ENCODE assay signal across 24 mouse cellular contexts in the genomic region with DNA sequence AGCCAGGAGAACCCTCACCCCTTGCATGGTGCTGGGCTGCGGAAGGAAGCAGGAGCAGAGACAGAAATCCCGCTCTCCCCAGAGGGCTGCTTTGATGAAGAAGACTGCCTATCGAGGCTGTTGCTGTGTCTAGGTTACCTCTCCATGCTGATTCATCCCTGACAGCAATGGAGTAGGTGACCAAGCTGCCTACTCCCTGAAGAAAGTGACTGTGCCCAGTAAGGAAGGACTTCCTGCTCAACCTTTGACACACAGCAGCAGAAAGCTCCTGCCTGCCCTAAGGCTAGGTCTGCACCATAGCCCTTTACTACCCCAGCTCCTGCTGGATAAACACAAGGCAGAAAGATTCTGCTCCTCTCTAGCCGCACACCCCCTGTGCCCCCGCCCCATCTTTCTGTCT. TPM values are rescaled to one million over a fixed set of nuclear protein-coding genes. Genes with fewer than 3 reads are reported as not detected.
A peak's percentile ranks its signal among the peaks of the same experiment; 100 is the strongest.
DNase-seq lines count a peak whose midpoint lies in the region; ATAC-seq and TF ChIP-seq lines count a peak whose summit lies in the region.
"Had no signal": no experiment of that assay in that cellular context is flagged by ENCODE, and none has a peak within 500 bp of the region (broad histone marks: within the 10 kb centered on the region; RNA-seq: fewer than 3 reads in every experiment).

No protein-coding gene starts in this region.

- H3K27me3 ChIP-seq in midbrain, embryonic 11.5 days (ENCODE audit: control insufficient read depth, insufficient read depth, low read length), result no peaks in the 10 kb centered on the region
- peaks cover 7% of the 10 kb centered on the region; the same call in 1 of the 2 replicates for H3K27me3 ChIP-seq in midbrain, embryonic 13.5 days
- H3K27me3 ChIP-seq in midbrain, postnatal 0 days (ENCODE audit: insufficient read depth, low read length), result 0 out of 2 replicates have a peak, but pooled peaks cover 3% of the 10 kb centered on the region
- H3K27me3 ChIP-seq in midbrain, embryonic 16.5 days (ENCODE audit: control insufficient read depth, insufficient read depth, low read depth, low read length), result no peaks in the 10 kb centered on the region
- H3K27me3 ChIP-seq in stomach, postnatal 0 days (ENCODE audit: control insufficient read depth, insufficient read depth, low read length), result no peaks in the 10 kb centered on the region

- no peak overlapping the region for H3K27ac ChIP-seq in midbrain, embryonic 11.5 days (ENCODE audit: low read depth, low read length)
- H3K27ac ChIP-seq in midbrain, embryonic 13.5 days, result no peak overlapping the region
- no peak overlapping the region for H3K27ac ChIP-seq in midbrain, postnatal 0 days (ENCODE audit: low read depth, low read length)
- H3K27ac ChIP-seq in midbrain, embryonic 16.5 days (ENCODE audit: low read length), result no peak overlapping the region
- no peak overlapping the region for H3K27ac ChIP-seq in stomach, postnatal 0 days (replicated peaks)

- no peaks in the 10 kb centered on the region for H3K4me1 ChIP-seq in midbrain, embryonic 11.5 days (ENCODE audit: control insufficient read depth, insufficient read depth, low read length)
- H3K4me1 ChIP-seq in midbrain, embryonic 13.5 days (replicated peaks), result peaks cover 20% of the 10 kb centered on the region
- no peaks in the 10 kb centered on the region for H3K4me1 ChIP-seq in midbrain, postnatal 0 days (ENCODE audit: insufficient read depth, low read length)
- peaks cover 2% of the 10 kb centered on the region for H3K4me1 ChIP-seq in midbrain, embryonic 16.5 days (ENCODE audit: control insufficient read depth, insufficient read depth, low read length)
- H3K4me1 ChIP-seq in stomach, postnatal 0 days (replicated peaks; ENCODE audit: control insufficient read depth, insufficient read depth), result no peaks in the 10 kb centered on the region

- DNase-seq in midbrain, embryonic 11.5 days (ENCODE audit: low spot score, missing footprints), result peak; percentile 69
- no peak for DNase-seq in midbrain, postnatal 0 days (ENCODE audit: low spot score)
- no peak for DNase-seq in stomach, postnatal 0 days (ENCODE audit: low spot score)
- DNase-seq: adrenal gland, adult 2 months; adrenal gland, adult 8-10 months; adrenal gland, postnatal 10 days; adrenal gland, postnatal 14 days; adrenal gland, postnatal 25 days; adrenal gland, postnatal 36 days; B cell, adult 2 months; cerebellum, adult 11 months; cerebellum, adult 11-12 months; cerebellum, adult 18-20 months had no signal

- TF ChIP-seq CTCF in midbrain, postnatal 0 days (IDR thresholded peaks at IDR 0.05), result no peak
- TF ChIP-seq CTCF in stomach, postnatal 0 days (IDR thresholded peaks at IDR 0.05; ENCODE audit: low read depth), result no peak

- H3K9ac ChIP-seq in midbrain, embryonic 11.5 days (ENCODE audit: low read length), result no peak overlapping the region
- H3K9ac ChIP-seq in midbrain, embryonic 13.5 days (replicated peaks), result no peak overlapping the region
- H3K9ac ChIP-seq in midbrain, postnatal 0 days (replicated peaks; ENCODE audit: low read length, poor library complexity, severe bottlenecking), result 0 out of 2 replicates have a peak overlapping the region, but pooled peaks have one; percentile 8
- H3K9ac ChIP-seq in midbrain, embryonic 16.5 days (ENCODE audit: low read depth, low read length), result no peak overlapping the region
- H3K9ac ChIP-seq in stomach, postnatal 0 days (ENCODE audit: low read length), result no peak overlapping the region

- no peak for TF ChIP-seq EP300 in stomach, postnatal 0 days (optimal IDR thresholded peaks at IDR 0.05)

- ATAC-seq in midbrain, embryonic 11.5 days (ENCODE audit: low FRiP score), result no peak
- ATAC-seq in midbrain, embryonic 13.5 days, result no peak
- ATAC-seq in midbrain, postnatal 0 days (ENCODE audit: low FRiP score), result no peak
- ATAC-seq in midbrain, embryonic 16.5 days, result no peak
- ATAC-seq in stomach, postnatal 0 days (ENCODE audit: low FRiP score, low TSS enrichment), result peak; percentile 57
- ATAC-seq in megakaryocyte-erythroid progenitor cell, adult 5-6 weeks (replicated peaks; ENCODE audit: low FRiP score, low TSS enrichment, poor library complexity, severe bottlenecking), result no peak
- ATAC-seq: activated CD4-positive, CD25-positive, alpha-beta regulatory T cell, adult 4 months; CD4-positive, CD25-positive, alpha-beta regulatory T cell, adult 4 months; Patski had no signal

- H3K4me3 ChIP-seq in midbrain, embryonic 11.5 days (ENCODE audit: low read depth, low read length), result no peak overlapping the region
- no peak overlapping the region for H3K4me3 ChIP-seq in midbrain, embryonic 13.5 days (replicated peaks)
- H3K4me3 ChIP-seq in midbrain, postnatal 0 days (ENCODE audit: low read depth, low read length), result no peak overlapping the region
- H3K4me3 ChIP-seq in midbrain, embryonic 16.5 days (ENCODE audit: low read depth, low read length), result no peak overlapping the region
- H3K4me3 ChIP-seq in stomach, postnatal 0 days (ENCODE audit: low read depth, low read length), result no peak overlapping the region

- no peaks in the 10 kb centered on the region for H3K36me3 ChIP-seq in midbrain, embryonic 11.5 days (ENCODE audit: control insufficient read depth, insufficient read depth, low read length)
- no peaks in the 10 kb centered on the region for H3K36me3 ChIP-seq in midbrain, embryonic 13.5 days
- no peaks in the 10 kb centered on the region for H3K36me3 ChIP-seq in midbrain, postnatal 0 days (ENCODE audit: insufficient read depth, low read length)
- H3K36me3 ChIP-seq in midbrain, embryonic 16.5 days (ENCODE audit: control insufficient read depth, insufficient read depth, low read length), result no peaks in the 10 kb centered on the region
- no peaks in the 10 kb centered on the region for H3K36me3 ChIP-seq in stomach, postnatal 0 days (ENCODE audit: control insufficient read depth, insufficient read depth, low read length)
- H3K36me3 ChIP-seq: G1E had no signal

- H3K9me3 ChIP-seq in midbrain, embryonic 11.5 days (ENCODE audit: control insufficient read depth, low read length), result no peaks in the 10 kb centered on the region
- H3K9me3 ChIP-seq in midbrain, embryonic 13.5 days, result no peaks in the 10 kb centered on the region
- H3K9me3 ChIP-seq in midbrain, postnatal 0 days (ENCODE audit: low read length), result no peaks in the 10 kb centered on the region
- no peaks in the 10 kb centered on the region for H3K9me3 ChIP-seq in midbrain, embryonic 16.5 days (replicated peaks; ENCODE audit: control insufficient read depth, low read length, poor library complexity, severe bottlenecking)
- H3K9me3 ChIP-seq in stomach, postnatal 0 days (ENCODE audit: control insufficient read depth, low read length), result no peaks in the 10 kb centered on the region
- H3K9me3 ChIP-seq: G1E had no signal

- 69% methylated on average over 5 of the region's 5 CpGs for WGBS in midbrain, embryonic 11.5 days
- WGBS in midbrain, embryonic 13.5 days, result 65% methylated on average over 5 of the region's 5 CpGs
- WGBS in midbrain, postnatal 0 days, result 58% methylated on average over 5 of the region's 5 CpGs
- WGBS in midbrain, embryonic 16.5 days, result 51% methylated on average over 5 of the region's 5 CpGs
- WGBS in stomach, postnatal 0 days, result 33% methylated on average over 5 of the region's 5 CpGs

- no peak overlapping the region for H3K4me2 ChIP-seq in midbrain, embryonic 11.5 days
- no peak overlapping the region for H3K4me2 ChIP-seq in midbrain, embryonic 13.5 days (replicated peaks)
- H3K4me2 ChIP-seq in midbrain, postnatal 0 days (ENCODE audit: low read depth, low read length, poor library complexity, severe bottlenecking), result no peak overlapping the region
- no peak overlapping the region for H3K4me2 ChIP-seq in midbrain, embryonic 16.5 days (ENCODE audit: low read length)
- H3K4me2 ChIP-seq in stomach, postnatal 0 days (replicated peaks; ENCODE audit: low read depth), result no peak overlapping the region

RNA-seq across cellular contexts. Expression of a gene that starts 23.8 kb away (rescaled TPM):
- polyA plus RNA-seq in midbrain, embryonic 11.5 days (2014; fragmentation: Nextera tagmentation; extraction: Ambion mirVana), result 0.19 TPM in 1 of 2 replicates, not detected in the other
- polyA plus RNA-seq in midbrain, embryonic 13.5 days (2015; fragmentation: Nextera tagmentation; extraction: Ambion mirVana), result 0.27 and 0.61 TPM in 2 replicates
- 0.55 and 1.2 TPM in 2 replicates for total RNA-seq in midbrain, postnatal 0 days (2014; rRNA removed)
- 0.20 TPM in 1 of 2 replicates, not detected in the other for polyA plus RNA-seq in midbrain, postnatal 0 days (2015; fragmentation: Nextera tagmentation; extraction: Ambion mirVana)
- 0.11 and 0.24 TPM in 2 replicates for polyA plus RNA-seq in midbrain, embryonic 16.5 days (2015; fragmentation: Nextera tagmentation; extraction: Ambion mirVana)
- polyA plus RNA-seq in stomach, postnatal 0 days (2015; fragmentation: Nextera tagmentation; extraction: Ambion mirVana), result 3.0 and 3.6 TPM in 2 replicates
- 15.2 and 16.4 TPM in 2 replicates for total RNA-seq in megakaryocyte-erythroid progenitor cell, adult 5-6 weeks (2014; fragmentation: Nextera tagmentation)
- 2.8 and 5.0 TPM in 2 replicates for total RNA-seq in megakaryocyte-erythroid progenitor cell, adult 5-6 weeks (2017)

RNA-seq across cellular contexts. Expression of a gene that starts 27.8 kb away (rescaled TPM):
- polyA plus RNA-seq in midbrain, embryonic 11.5 days (2014; fragmentation: Nextera tagmentation; extraction: Ambion mirVana), result 22.2 and 23.5 TPM in 2 replicates
- 18.7 and 25.0 TPM in 2 replicates for polyA plus RNA-seq in midbrain, embryonic 13.5 days (2015; fragmentation: Nextera tagmentation; extraction: Ambion mirVana)
- 7.6 and 7.9 TPM in 2 replicates for total RNA-seq in midbrain, postnatal 0 days (2014; rRNA removed)
- 5.9 and 6.0 TPM in 2 replicates for polyA plus RNA-seq in midbrain, postnatal 0 days (2015; fragmentation: Nextera tagmentation; extraction: Ambion mirVana)
- 10.1 and 10.4 TPM in 2 replicates for polyA plus RNA-seq in midbrain, embryonic 16.5 days (2015; fragmentation: Nextera tagmentation; extraction: Ambion mirVana)
- not detected in 2 replicates for polyA plus RNA-seq in stomach, postnatal 0 days (2015; fragmentation: Nextera tagmentation; extraction: Ambion mirVana)
- not detected in 2 replicates for total RNA-seq in megakaryocyte-erythroid progenitor cell, adult 5-6 weeks (2014; fragmentation: Nextera tagmentation)
- not detected in 2 replicates for total RNA-seq in megakaryocyte-erythroid progenitor cell, adult 5-6 weeks (2017)
- total RNA-seq: adrenal gland, adult 18-20 months; adrenal gland, adult 2 months; adrenal gland, adult 8-10 months; adrenal gland, postnatal 10 days; adrenal gland, postnatal 14 days; adrenal gland, postnatal 25 days; adrenal gland, postnatal 36 days; adrenal gland, postnatal 4 days; CH12.LX; MEL had no signal
- polyA plus RNA-seq: activated CD4-positive, CD25-positive, alpha-beta regulatory T cell, adult 4 months; adrenal gland, adult 2 months; CD4-positive, CD25-positive, alpha-beta regulatory T cell, adult 4 months; G1E; Patski had no signal

RNA-seq across cellular contexts. Expression of a gene that starts 39.0 kb away (rescaled TPM):
- 63.3 and 63.4 TPM in 2 replicates for polyA plus RNA-seq in midbrain, embryonic 11.5 days (2014; fragmentation: Nextera tagmentation; extraction: Ambion mirVana)
- polyA plus RNA-seq in midbrain, embryonic 13.5 days (2015; fragmentation: Nextera tagmentation; extraction: Ambion mirVana), result 56.3 and 61.1 TPM in 2 replicates
- total RNA-seq in midbrain, postnatal 0 days (2014; rRNA removed), result 43.6 and 56.4 TPM in 2 replicates
- 44.5 and 46.5 TPM in 2 replicates for polyA plus RNA-seq in midbrain, postnatal 0 days (2015; fragmentation: Nextera tagmentation; extraction: Ambion mirVana)
- polyA plus RNA-seq in midbrain, embryonic 16.5 days (2015; fragmentation: Nextera tagmentation; extraction: Ambion mirVana), result 55.1 and 57.1 TPM in 2 replicates
- 59.6 and 60.7 TPM in 2 replicates for polyA plus RNA-seq in stomach, postnatal 0 days (2015; fragmentation: Nextera tagmentation; extraction: Ambion mirVana)
- 88.4 and 102 TPM in 2 replicates for total RNA-seq in megakaryocyte-erythroid progenitor cell, adult 5-6 weeks (2014; fragmentation: Nextera tagmentation)
- total RNA-seq in megakaryocyte-erythroid progenitor cell, adult 5-6 weeks (2017), result 124 and 144 TPM in 2 replicates

RNA-seq across cellular contexts. Expression of a gene that starts 39.1 kb away (rescaled TPM):
- 28.8 and 30.5 TPM in 2 replicates for polyA plus RNA-seq in midbrain, embryonic 11.5 days (2014; fragmentation: Nextera tagmentation; extraction: Ambion mirVana)
- polyA plus RNA-seq in midbrain, embryonic 13.5 days (2015; fragmentation: Nextera tagmentation; extraction: Ambion mirVana), result 33.9 and 36.3 TPM in 2 replicates
- 36.7 and 44.1 TPM in 2 replicates for total RNA-seq in midbrain, postnatal 0 days (2014; rRNA removed)
- polyA plus RNA-seq in midbrain, postnatal 0 days (2015; fragmentation: Nextera tagmentation; extraction: Ambion mirVana), result 19.3 and 22.2 TPM in 2 replicates
- 23.9 and 26.8 TPM in 2 replicates for polyA plus RNA-seq in midbrain, embryonic 16.5 days (2015; fragmentation: Nextera tagmentation; extraction: Ambion mirVana)
- 7.4 and 9.7 TPM in 2 replicates for polyA plus RNA-seq in stomach, postnatal 0 days (2015; fragmentation: Nextera tagmentation; extraction: Ambion mirVana)
- total RNA-seq in megakaryocyte-erythroid progenitor cell, adult 5-6 weeks (2014; fragmentation: Nextera tagmentation), result 52.3 and 60.6 TPM in 2 replicates
- total RNA-seq in megakaryocyte-erythroid progenitor cell, adult 5-6 weeks (2017), result 43.0 and 54.0 TPM in 2 replicates
